Comparison of ENCODE assay signal across 27 mouse cellular contexts in the genomic region with DNA sequence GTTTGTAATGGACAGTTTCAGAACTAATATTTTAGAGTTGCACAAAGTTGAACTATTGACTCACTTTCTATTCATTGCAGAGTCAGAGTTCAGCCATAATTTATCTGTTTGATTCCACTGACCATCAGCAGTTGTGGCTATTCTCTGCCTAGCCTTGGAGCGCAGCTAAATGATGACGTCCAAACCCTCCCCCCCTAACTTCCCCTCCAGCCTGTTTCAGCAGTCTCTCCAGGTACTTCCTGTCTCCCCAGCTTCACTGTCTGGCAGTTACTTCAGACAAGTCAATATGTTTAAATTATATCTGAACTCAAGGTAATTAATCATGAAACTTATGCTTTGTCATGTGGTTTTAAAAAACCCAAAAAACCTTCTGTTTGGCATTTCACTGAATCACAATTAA.
DNase-seq lines count a peak whose midpoint lies in the region; ATAC-seq and TF ChIP-seq lines count a peak whose summit lies in the region.
"Had no signal": no experiment of that assay in that cellular context is flagged by ENCODE, and none has a peak within 500 bp of the region (broad histone marks: within the 10 kb centered on the region; RNA-seq: fewer than 3 reads in every experiment).

No protein-coding gene starts in this region.

- peak; percentile 82 for ATAC-seq in granulocyte monocyte progenitor cell, adult 5-6 weeks (replicated peaks; ENCODE audit: poor library complexity, severe bottlenecking)
- ATAC-seq: forebrain, postnatal 0 days; intestine, postnatal 0 days had no signal

- DNase-seq in adrenal gland, adult 2 months, result peak; percentile 25
- no peak for DNase-seq in adrenal gland, adult 8-10 months
- peak; percentile 1 for DNase-seq in kidney, adult 2 months
- no peak for DNase-seq in kidney, postnatal 36 days
- DNase-seq in mesoderm, embryonic 11.5 days (ENCODE audit: low read depth, low spot score), result peak; percentile 26
- DNase-seq in cerebellum, adult 9-11 months, result no peak
- DNase-seq: cerebellum, adult 8-10 months; forebrain, postnatal 0 days; gastrocnemius, postnatal 14 days; heart, adult 11 months; kidney, postnatal 14 days; lung, embryonic 14.5 days; lung, postnatal 14 days had no signal

- 47% methylated on average over 2 of the region's 2 CpGs for WGBS in kidney, adult 2 months

- H3K4me3 ChIP-seq in kidney, adult 2 months (ENCODE audit: insufficient read depth, low read depth, low read length), result no peak overlapping the region
- H3K4me3 ChIP-seq: embryonic facial prominence, embryonic 10.5 days; embryonic facial prominence, embryonic 15.5 days; forebrain, embryonic 12.5 days; heart, embryonic 10.5 days; heart, embryonic 15.5 days; hindbrain, embryonic 13.5 days; layer of hippocampus, adult 2 months; left cerebral cortex, adult 2 months; limb, embryonic 12.5 days; liver, embryonic 15.5 days; midbrain, embryonic 12.5 days; myocyte had no signal

- TF ChIP-seq CTCF in kidney, adult 2 months (conservative IDR thresholded peaks at IDR 0.05; ENCODE audit: insufficient read depth, insufficient read length, low read depth, low read length), result no peak

- H3K27ac ChIP-seq in kidney, adult 2 months (ENCODE audit: insufficient read depth, low read depth, low read length), result no peak overlapping the region
- H3K27ac ChIP-seq: embryonic facial prominence, embryonic 10.5 days; embryonic facial prominence, embryonic 15.5 days; forebrain, embryonic 12.5 days; heart, embryonic 10.5 days; heart, embryonic 15.5 days; hindbrain, embryonic 13.5 days; layer of hippocampus, adult 2 months; left cerebral cortex, adult 2 months; limb, embryonic 12.5 days; liver, embryonic 15.5 days; midbrain, embryonic 12.5 days had no signal

- H3K27me3 ChIP-seq in kidney, adult 2 months (replicated peaks; ENCODE audit: control insufficient read depth, insufficient read depth, low read length), result no peaks in the 10 kb centered on the region
- H3K27me3 ChIP-seq: embryonic facial prominence, embryonic 15.5 days; forebrain, embryonic 12.5 days; hindbrain, embryonic 13.5 days; limb, embryonic 12.5 days; liver, embryonic 15.5 days; midbrain, embryonic 12.5 days had no signal

- no peak for TF ChIP-seq POLR2A in kidney, adult 2 months (IDR thresholded peaks at IDR 0.05; ENCODE audit: low read depth, low read length)

- no peaks in the 10 kb centered on the region for H3K4me1 ChIP-seq in kidney, adult 2 months (ENCODE audit: control insufficient read depth, insufficient read depth, low read length)
- H3K4me1 ChIP-seq: embryonic facial prominence, embryonic 15.5 days; heart, embryonic 10.5 days; heart, embryonic 15.5 days; hindbrain, embryonic 13.5 days; limb, embryonic 12.5 days; liver, embryonic 15.5 days; midbrain, embryonic 12.5 days had no signal

- no peaks in the 10 kb centered on the region for H3K36me3 ChIP-seq in kidney, adult 2 months (ENCODE audit: control insufficient read depth, insufficient read depth, low read length)
- H3K36me3 ChIP-seq: embryonic facial prominence, embryonic 10.5 days; embryonic facial prominence, embryonic 15.5 days; forebrain, embryonic 12.5 days; heart, embryonic 10.5 days; heart, embryonic 15.5 days; hindbrain, embryonic 13.5 days; limb, embryonic 12.5 days; liver, embryonic 15.5 days; midbrain, embryonic 12.5 days had no signal

Comparison
In these comparisons a context has a peak if more than half of its experiments do, and no peak if none do; other contexts are left out.
1. DNase-seq: peak in adrenal gland, adult 2 months (single experiment), kidney, adult 2 months (single experiment) and mesoderm, embryonic 11.5 days (single experiment); none in adrenal gland, adult 8-10 months (single experiment), kidney, postnatal 36 days (0 of 2) and cerebellum, adult 9-11 months (single experiment).